Mouse (Mus musculus) adrenal gland, postnatal 14 days (tissue): ENCODE results near the gene Mapk6. TPM values are rescaled to one million over a fixed set of nuclear protein-coding genes. Genes with fewer than 3 reads are reported as not detected.
"Not testable (repeated sequence)": the region's sequence is repeated elsewhere in the genome, so short reads cannot be mapped to it uniquely, and the experiment has no call there.

ENCODE experiments used
- DNase-seq: peaks from one replicate; pipeline ENCODE4 v3.0.0; 2021; ENCODE audit warnings: mixed read lengths
- total RNA-seq: library from RNA; stranded (reverse); gene quantifications from 2 replicates; pipeline ENCODE4 v1.2.3, GENCODE M21; 2021

The Mapk6 gene
- total RNA-seq, 1 experiment from 2014 or later, result 38.0 TPM

DNA sequence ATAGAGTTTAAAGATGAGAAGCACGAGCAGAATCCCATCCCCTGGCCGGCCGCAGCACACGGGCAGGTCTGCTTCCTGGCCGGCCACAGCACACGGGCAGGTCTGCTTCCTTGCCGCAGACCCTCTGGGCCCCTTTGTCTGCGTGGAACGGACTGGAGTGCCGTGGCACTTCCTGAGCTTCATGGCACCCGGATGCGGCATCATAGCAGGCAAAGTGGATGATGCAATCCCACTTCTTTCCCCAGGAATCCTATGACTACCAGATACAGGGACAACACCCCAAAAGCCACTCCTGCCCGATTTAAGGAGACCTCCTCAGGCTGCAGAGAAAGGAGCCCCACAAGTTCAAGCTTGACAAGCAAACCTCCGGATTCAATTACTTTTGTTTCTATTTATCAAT lies 27.0 kb downstream of the Mapk6 start:
- no peak for DNase-seq

DNA sequence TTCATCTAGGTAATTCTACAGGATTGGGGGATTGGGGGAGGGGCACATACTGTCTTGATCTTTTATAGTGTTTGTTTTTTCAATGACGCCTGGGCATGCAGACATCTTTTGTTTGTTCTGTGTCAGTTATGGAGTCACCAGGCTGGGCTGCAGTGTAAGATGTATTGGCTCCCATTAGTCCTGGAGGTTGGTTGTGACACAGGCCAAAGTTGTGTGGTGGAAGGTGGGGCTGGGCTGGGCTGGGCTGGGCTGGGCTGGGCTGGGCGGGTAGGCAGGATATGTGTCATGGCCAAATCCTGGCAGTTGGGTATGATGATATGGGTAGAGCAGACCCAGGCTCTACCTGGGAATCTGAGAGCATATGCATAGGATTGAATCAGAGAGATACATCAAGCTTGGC lies 31.0 kb downstream of the Mapk6 start:
- DNase-seq, result no peak

DNA sequence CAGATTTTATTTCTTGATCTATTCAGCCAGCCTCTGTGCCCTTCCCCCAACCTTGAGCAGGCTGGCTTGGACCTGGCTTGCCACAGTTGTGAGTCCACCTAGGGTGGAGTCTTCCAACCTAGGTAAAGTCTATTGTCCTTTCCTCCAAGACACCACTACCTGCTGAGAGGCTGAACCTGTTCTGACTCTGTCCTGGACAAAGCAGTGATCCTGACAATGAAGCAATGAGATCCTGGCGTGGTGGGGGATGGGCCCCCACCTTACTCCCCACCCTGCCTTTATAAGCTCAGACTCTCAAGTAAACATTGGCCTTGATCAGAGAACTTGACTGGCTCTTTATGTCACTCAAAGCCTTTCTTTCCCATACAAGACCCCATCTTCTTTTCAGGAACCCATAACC lies 33.4 kb downstream of the Mapk6 start:
- DNase-seq, result no peak

GRCm38 (mm10) chr9:75375606-75376005 lies 34.2 kb downstream of the Mapk6 start:
- peak; percentile 32 for DNase-seq

- no peak for DNase-seq
These were observed 41.0 kb downstream of the Mapk6 start for GRCm38 (mm10) chr9:75368779-75369178.

GRCm38 (mm10) chr9:75366191-75366590 lies 43.6 kb downstream of the Mapk6 start:
- DNase-seq, result peak; percentile 57

- no peak for DNase-seq
These were observed 44.6 kb downstream of the Mapk6 start for GRCm38 (mm10) chr9:75365195-75365594.

GRCm38 (mm10) chr9:75363702-75364101 lies 46.1 kb downstream of the Mapk6 start:
- not testable (repeated sequence) for DNase-seq

- DNase-seq, result peak; percentile 41
These were observed 46.8 kb downstream of the Mapk6 start for GRCm38 (mm10) chr9:75363001-75363400.

- no peak for DNase-seq
These were observed 47.6 kb downstream of the Mapk6 start for GRCm38 (mm10) chr9:75362201-75362600.

DNA sequence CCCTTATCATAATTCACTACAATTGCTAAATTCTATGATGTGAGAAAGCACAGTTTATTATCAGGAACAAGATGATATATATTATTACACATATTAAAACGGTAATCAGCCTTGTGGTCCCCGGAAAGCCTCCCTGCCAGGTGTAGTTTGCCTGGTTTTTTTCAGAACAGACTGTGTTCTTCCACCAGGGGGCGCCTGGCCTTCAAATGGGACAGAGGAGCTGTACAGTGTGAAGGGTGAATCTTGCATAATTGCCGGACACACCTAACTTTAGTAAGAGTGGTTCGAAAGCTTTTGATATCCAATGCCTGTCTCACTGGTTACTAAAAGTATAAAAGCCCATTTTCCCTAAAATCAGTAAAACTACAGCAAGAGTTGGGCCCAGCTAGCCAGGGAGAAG lies 48.1 kb downstream of the Mapk6 start:
- DNase-seq, result peak; percentile 91

GRCm38 (mm10) chr9:75357087-75357654 lies 52.6 kb downstream of the Mapk6 start:
- DNase-seq, result no peak

DNA sequence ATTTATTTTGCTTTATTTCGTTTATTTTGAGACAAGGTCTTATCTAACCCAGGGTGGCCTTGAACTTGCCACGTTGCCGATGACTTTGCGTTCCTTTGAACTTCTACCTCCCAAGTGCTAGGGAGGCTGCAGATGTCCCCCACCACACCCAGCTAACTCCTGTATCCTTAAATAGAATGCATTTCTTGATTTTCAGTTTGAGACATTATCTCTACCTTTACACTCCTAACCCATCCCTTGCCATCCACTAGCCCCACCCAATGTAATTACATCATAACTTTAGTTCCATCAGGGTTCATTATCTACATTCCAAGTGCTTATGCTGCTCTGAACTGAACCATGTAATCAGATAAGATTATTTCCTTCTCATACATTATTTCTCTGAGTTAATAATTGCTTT lies 54.0 kb downstream of the Mapk6 start:
- DNase-seq, result no peak

GRCm38 (mm10) chr9:75353094-75353493 lies 56.7 kb downstream of the Mapk6 start:
- DNase-seq, result no peak

GRCm38 (mm10) chr9:75348641-75349040 lies 61.2 kb downstream of the Mapk6 start:
- DNase-seq, result peak; percentile 22

DNA sequence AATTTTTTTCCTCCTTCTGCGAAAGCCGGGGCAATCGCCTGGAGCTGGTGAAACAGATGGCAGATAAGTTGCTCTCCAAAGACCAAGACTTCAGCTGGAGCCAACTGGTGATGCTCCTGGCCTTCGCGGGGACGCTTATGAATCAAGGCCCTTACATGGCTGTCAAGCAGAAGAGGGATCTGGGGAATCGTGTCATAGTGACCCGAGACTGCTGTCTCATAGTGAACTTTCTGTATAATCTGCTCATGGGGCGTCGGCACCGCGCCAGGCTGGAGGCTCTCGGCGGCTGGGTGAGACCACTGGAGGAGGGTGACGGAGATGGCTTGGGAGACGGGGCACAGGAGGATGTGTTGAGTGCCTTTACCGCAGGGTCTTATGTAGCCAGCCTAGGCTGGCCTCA lies 61.7 kb downstream of the Mapk6 start:
- peak; percentile 14 for DNase-seq

- no peak for DNase-seq
These were observed 62.3 kb downstream of the Mapk6 start, which contains the start of gene Bcl2l10 for GRCm38 (mm10) chr9:75347458-75347857. TSS of gene Bcl2l10 (plus strand) at chr9:75347758.

- DNase-seq, result no peak
These were observed 67.4 kb downstream of the Mapk6 start for GRCm38 (mm10) chr9:75342433-75342832.

GRCm38 (mm10) chr9:75338016-75338415 lies 71.8 kb downstream of the Mapk6 start:
- no peak for DNase-seq

GRCm38 (mm10) chr9:75334440-75334839 lies 75.4 kb downstream of the Mapk6 start:
- no peak for DNase-seq

GRCm38 (mm10) chr9:75330821-75331220 lies 79.0 kb downstream of the Mapk6 start:
- DNase-seq, result no peak

- no peak for DNase-seq
These were observed 81.8 kb downstream of the Mapk6 start for GRCm38 (mm10) chr9:75328047-75328446.

GRCm38 (mm10) chr9:75322099-75322885 lies 87.5 kb downstream of the Mapk6 start:
- DNase-seq, result no peak

DNA sequence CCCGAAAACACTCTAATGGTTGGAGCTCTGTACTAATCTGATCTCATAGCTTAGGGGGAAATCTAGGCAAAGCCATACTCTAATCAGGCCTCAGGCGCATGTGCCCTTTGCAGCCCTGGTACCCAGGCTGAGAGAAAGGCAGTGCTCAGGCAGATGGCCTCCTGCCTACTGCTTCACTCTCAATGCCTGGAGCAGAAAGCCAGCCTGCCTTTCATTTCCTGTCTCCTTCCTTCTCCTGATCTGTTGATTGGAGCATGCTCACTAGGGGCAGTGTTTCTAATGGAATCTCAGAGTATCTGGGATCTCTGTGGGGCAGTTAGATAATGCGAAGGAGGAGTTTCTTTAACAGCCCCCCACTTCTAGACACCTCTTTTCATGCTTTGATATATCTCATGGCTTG lies 90.4 kb downstream of the Mapk6 start:
- peak; percentile 30 for DNase-seq
